Mouse (Mus musculus) embryonic fibroblast, embryonic 13.5 days (primary cell): ENCODE data around the gene Acvr1b.

ENCODE experiments used
- CTCF ChIP-seq: IDR thresholded peaks from 2 replicates; pipeline ENCODE4 v1.5.1; 2011; ENCODE audit warnings: mild to moderate bottlenecking, control low read depth, low read length, moderate library complexity, borderline replicate concordance; ENCODE audit not compliant: insufficient read depth
- POLR2A ChIP-seq: IDR thresholded peaks from 2 replicates; pipeline ENCODE4 v1.6.1; 2011; ENCODE audit warnings: low read depth, mild to moderate bottlenecking, control low read depth, low read length, moderate library complexity

GRCm38 (mm10) chr15:101126876-101127544 lies 46.9 kb upstream of the Acvr1b start:
- TF ChIP-seq CTCF (no peak), POLR2A (no peak)
